Mouse (Mus musculus): ENCODE data around the gene Rph3al. TPM values are rescaled to one million over a fixed set of nuclear protein-coding genes. Genes with fewer than 3 reads are reported as not detected.

Gene Rph3al
- polyA plus RNA-seq, 1 experiment from 2014 or later: 14.5 TPM

- Histone ChIP-seq H3K36me3 (ENCODE audit: insufficient read depth, low read length) (no peaks in the 10 kb centered on the region), H3K9ac (ENCODE audit: low read depth, low read length) (peak overlapping the region; percentile 67), H3K9me3 (replicated peaks; ENCODE audit: low read length) (no peaks in the 10 kb centered on the region), H3K27ac (peak overlapping the region; percentile 86), H3K27me3 (ENCODE audit: insufficient read depth, low read length) (no peaks in the 10 kb centered on the region), H3K4me1 (replicated peaks; ENCODE audit: insufficient read depth, low read length) (peaks cover 7% of the 10 kb centered on the region), H3K4me3 (replicated peaks; ENCODE audit: low read depth, low read length) (peak overlapping the region; percentile 62), H3K4me2 (ENCODE audit: low read length) (peak overlapping the region; percentile 94)
- no peak for TF ChIP-seq CTCF (IDR thresholded peaks at IDR 0.05; ENCODE audit: low read depth)
- WGBS: 12% methylated on average over 28 of the region's 28 CpGs
- DNase-seq (ENCODE audit: low spot score): peak; percentile 52
- no peak; the same call in 1 of the 2 replicates for ATAC-seq (replicated peaks; ENCODE audit: low FRiP score, low read depth)
Measured at GRCm38 (mm10) chr11:75965674-75966400, 27.6 kb upstream of the Rph3al start.

GRCm38 (mm10) chr11:75964476-75964730 is 26.2 kb upstream of the Rph3al start:
- no peak for ATAC-seq (replicated peaks; ENCODE audit: low FRiP score, low read depth)
- no peak overlapping the region for H3K4me2 ChIP-seq (ENCODE audit: low read length)
- no peak for DNase-seq (ENCODE audit: low spot score)
- TF ChIP-seq CTCF (IDR thresholded peaks at IDR 0.05; ENCODE audit: low read depth): no peak
- H3K4me1 ChIP-seq (replicated peaks; ENCODE audit: insufficient read depth, low read length): peaks cover 7% of the 10 kb centered on the region
- no peaks in the 10 kb centered on the region for H3K27me3 ChIP-seq (ENCODE audit: insufficient read depth, low read length)
- WGBS: 69% methylated on average over 4 of the region's 4 CpGs
- H3K27ac ChIP-seq: no peak overlapping the region
- H3K9me3 ChIP-seq (replicated peaks; ENCODE audit: low read length): no peaks in the 10 kb centered on the region
- H3K36me3 ChIP-seq (ENCODE audit: insufficient read depth, low read length): no peaks in the 10 kb centered on the region
- no peak overlapping the region for H3K4me3 ChIP-seq (replicated peaks; ENCODE audit: low read depth, low read length)
- no peak overlapping the region for H3K9ac ChIP-seq (ENCODE audit: low read depth, low read length)

- H3K4me1 ChIP-seq (replicated peaks; ENCODE audit: insufficient read depth, low read length): peaks cover 7% of the 10 kb centered on the region
- no peaks in the 10 kb centered on the region for H3K9me3 ChIP-seq (replicated peaks; ENCODE audit: low read length)
- ATAC-seq (replicated peaks; ENCODE audit: low FRiP score, low read depth) (no peak), DNase-seq (ENCODE audit: low spot score) (peak; percentile 69)
- no peaks in the 10 kb centered on the region for H3K36me3 ChIP-seq (ENCODE audit: insufficient read depth, low read length)
- no peak overlapping the region for H3K4me3 ChIP-seq (replicated peaks; ENCODE audit: low read depth, low read length)
- H3K4me2 ChIP-seq (ENCODE audit: low read length): no peak overlapping the region
- WGBS: 42% methylated on average over 11 of the region's 11 CpGs
- no peak for TF ChIP-seq CTCF (IDR thresholded peaks at IDR 0.05; ENCODE audit: low read depth)
- H3K9ac ChIP-seq (ENCODE audit: low read depth, low read length): no peak overlapping the region
- H3K27ac ChIP-seq: no peak overlapping the region
- H3K27me3 ChIP-seq (ENCODE audit: insufficient read depth, low read length): no peaks in the 10 kb centered on the region
Measured at GRCm38 (mm10) chr11:75963730-75964475, 25.7 kb upstream of the Rph3al start.

GRCm38 (mm10) chr11:75961782-75962181 is 23.6 kb upstream of the Rph3al start:
- no peak overlapping the region for H3K4me3 ChIP-seq (replicated peaks; ENCODE audit: low read depth, low read length)
- no peak overlapping the region for H3K9ac ChIP-seq (ENCODE audit: low read depth, low read length)
- H3K36me3 ChIP-seq (ENCODE audit: insufficient read depth, low read length): no peaks in the 10 kb centered on the region
- no peak for DNase-seq (ENCODE audit: low spot score)
- no peaks in the 10 kb centered on the region for H3K27me3 ChIP-seq (ENCODE audit: insufficient read depth, low read length)
- H3K9me3 ChIP-seq (replicated peaks; ENCODE audit: low read length): no peaks in the 10 kb centered on the region
- H3K4me1 ChIP-seq (replicated peaks; ENCODE audit: insufficient read depth, low read length): peaks cover 10% of the 10 kb centered on the region
- no peak for ATAC-seq (replicated peaks; ENCODE audit: low FRiP score, low read depth)
- H3K4me2 ChIP-seq (ENCODE audit: low read length): no peak overlapping the region
- TF ChIP-seq CTCF (IDR thresholded peaks at IDR 0.05; ENCODE audit: low read depth): no peak
- H3K27ac ChIP-seq: no peak overlapping the region
- 94% methylated on average over 7 of the region's 7 CpGs for WGBS

- Histone ChIP-seq H3K4me1 (replicated peaks; ENCODE audit: insufficient read depth, low read length) (0 out of 2 replicates have a peak, but pooled peaks cover 6% of the 10 kb centered on the region), H3K36me3 (ENCODE audit: insufficient read depth, low read length) (no peaks in the 10 kb centered on the region), H3K4me2 (ENCODE audit: low read length) (no peak overlapping the region), H3K27ac (no peak overlapping the region), H3K9ac (ENCODE audit: low read depth, low read length) (no peak overlapping the region), H3K4me3 (replicated peaks; ENCODE audit: low read depth, low read length) (no peak overlapping the region), H3K9me3 (replicated peaks; ENCODE audit: low read length) (no peaks in the 10 kb centered on the region), H3K27me3 (ENCODE audit: insufficient read depth, low read length) (no peaks in the 10 kb centered on the region)
- ATAC-seq (replicated peaks; ENCODE audit: low FRiP score, low read depth) (no peak), DNase-seq (ENCODE audit: low spot score) (no peak)
- 73% methylated on average over 17 of the region's 17 CpGs for WGBS
- no peak for TF ChIP-seq CTCF (IDR thresholded peaks at IDR 0.05; ENCODE audit: low read depth)
Measured at GRCm38 (mm10) chr11:75957124-75957832, 19.0 kb upstream of the Rph3al start.

- Histone ChIP-seq H3K27ac (no peak overlapping the region), H3K4me1 (replicated peaks; ENCODE audit: insufficient read depth, low read length) (0 out of 2 replicates have a peak, but pooled peaks cover 6% of the 10 kb centered on the region), H3K9me3 (replicated peaks; ENCODE audit: low read length) (no peaks in the 10 kb centered on the region), H3K4me3 (replicated peaks; ENCODE audit: low read depth, low read length) (no peak overlapping the region), H3K36me3 (ENCODE audit: insufficient read depth, low read length) (no peaks in the 10 kb centered on the region), H3K4me2 (ENCODE audit: low read length) (no peak overlapping the region), H3K9ac (ENCODE audit: low read depth, low read length) (no peak overlapping the region), H3K27me3 (ENCODE audit: insufficient read depth, low read length) (no peaks in the 10 kb centered on the region)
- no peak for TF ChIP-seq CTCF (IDR thresholded peaks at IDR 0.05; ENCODE audit: low read depth)
- DNase-seq (ENCODE audit: low spot score) (no peak), ATAC-seq (replicated peaks; ENCODE audit: low FRiP score, low read depth) (no peak)
- WGBS: 38% methylated on average over 8 of the region's 8 CpGs
Measured at GRCm38 (mm10) chr11:75956651-75957050, 18.4 kb upstream of the Rph3al start.

Data from kidney, postnatal 0 days (tissue).